Mouse (Mus musculus) liver, embryonic 11.5 days (tissue): ENCODE measurements around the gene Kdm2b. TPM values are rescaled to one million over a fixed set of nuclear protein-coding genes. Genes with fewer than 3 reads are reported as not detected.

Experiments used
- ATAC-seq: fragments of 200-750 bp; cut with Nextera tagmentation; replicated peaks from 2 replicates; pipeline ENCODE4 v1.8.0; 2017; ENCODE audit warnings: moderate number of reproducible peaks, mild to moderate bottlenecking, moderate TSS enrichment, moderate library complexity; ENCODE audit not compliant: low FRiP score
- DNase-seq: peaks from one replicate; pipeline ENCODE4 v3.0.0-alpha.2; 2017; ENCODE audit warnings: low spot score
- H3K27ac ChIP-seq: fragments of 300-500 bp; sonication (generic); 2 replicates; pipeline ENCODE4 v1.5.1; 2014; ENCODE audit warnings: mild to moderate bottlenecking, low read depth, low read length, control low read depth
- H3K27me3 ChIP-seq: fragments of 300-500 bp; sonication (generic); replicated peaks from 2 replicates; pipeline ENCODE4 v1.6.1; 2014; ENCODE audit warnings: low read length, mixed read lengths; ENCODE audit not compliant: control insufficient read depth, insufficient read depth
- H3K36me3 ChIP-seq: fragments of 300-500 bp; sonication (generic); 2 replicates; pipeline ENCODE4 v1.6.1; 2014; ENCODE audit warnings: mild to moderate bottlenecking, low read length, moderate library complexity, mixed read lengths; ENCODE audit not compliant: control insufficient read depth, insufficient read depth
- H3K4me1 ChIP-seq: fragments of 300-500 bp; sonication (generic); replicated peaks from 2 replicates; pipeline ENCODE4 v1.6.1; 2014; ENCODE audit warnings: low read length, mixed read lengths; ENCODE audit not compliant: control insufficient read depth, insufficient read depth
- H3K4me2 ChIP-seq: fragments of 300-500 bp; sonication (generic); 2 replicates; pipeline ENCODE4 v1.6.1; 2014; ENCODE audit warnings: mild to moderate bottlenecking, control low read depth, moderate library complexity
- H3K4me3 ChIP-seq: fragments of 300-500 bp; sonication (generic); 2 replicates; pipeline ENCODE4 v1.5.1; 2014; ENCODE audit warnings: low read depth, low read length, control low read depth
- H3K9ac ChIP-seq: fragments of 300-500 bp; sonication (generic); 2 replicates; pipeline ENCODE4 v1.6.1; 2014; ENCODE audit warnings: low read depth, low read length, control low read depth
- H3K9me3 ChIP-seq: fragments of 300-500 bp; sonication (generic); 2 replicates; pipeline ENCODE4 v1.6.1; 2016; ENCODE audit warnings: low read length, inconsistent platforms, mixed read lengths; ENCODE audit not compliant: control insufficient read depth
- WGBS: fragments of 180-500 bp; shearing (Covaris S2); extraction: QIAGEN DNeasy Blood & Tissue Kit; methylation state at CpG from one replicate; pipeline ENCODE4 v1.1.7; 2014; 5-methylcytosine and 5-hydroxymethylcytosine counted together
- polyA plus RNA-seq: library from polyadenylated mRNA; unstranded; fragments of >200 nt; fragmentation: Nextera tagmentation; extraction: Ambion mirVana; gene quantifications from 2 replicates; pipeline ENCODE4 v1.2.1, GENCODE M21; 2014

Gene Kdm2b
- polyA plus RNA-seq, 1 experiment from 2014 or later: 46.8 TPM

- H3K27ac ChIP-seq: no peak overlapping the region
- no peak overlapping the region for H3K9ac ChIP-seq
- H3K27me3 ChIP-seq: peaks cover 28% of the 10 kb centered on the region
- no peaks in the 10 kb centered on the region for H3K36me3 ChIP-seq
- peaks cover 9% of the 10 kb centered on the region for H3K4me1 ChIP-seq
- H3K4me3 ChIP-seq: no peak overlapping the region
- ATAC-seq (no peak), DNase-seq (no peak)
- WGBS: 52% methylated on average over 3 of the region's 3 CpGs
- H3K9me3 ChIP-seq: no peaks in the 10 kb centered on the region
- H3K4me2 ChIP-seq: no peak overlapping the region
Observed at GRCm38 (mm10) chr5:122956059-122956458, 33.6 kb downstream of the Kdm2b start.

- Histone ChIP-seq H3K4me1 (peaks cover 16% of the 10 kb centered on the region), H3K27me3 (peaks cover 35% of the 10 kb centered on the region), H3K4me3 (peak overlapping the region; percentile 47), H3K9me3 (no peaks in the 10 kb centered on the region), H3K36me3 (no peaks in the 10 kb centered on the region), H3K9ac (peak overlapping the region; percentile 53), H3K27ac (no peak overlapping the region), H3K4me2 (peak overlapping the region; percentile 69)
- ATAC-seq (no peak), DNase-seq (peak; percentile 43)
- 9% methylated on average over 58 of the region's 59 CpGs for WGBS
Observed at GRCm38 (mm10) chr5:122951913-122952641, 37.5 kb downstream of the Kdm2b start.

GRCm38 (mm10) chr5:122951056-122951912 is 38.3 kb downstream of the Kdm2b start:
- Histone ChIP-seq H3K9ac (peak overlapping the region; percentile 53), H3K9me3 (no peaks in the 10 kb centered on the region), H3K4me2 (peak overlapping the region; percentile 69), H3K4me3 (peak overlapping the region; percentile 47), H3K27me3 (peaks cover 35% of the 10 kb centered on the region), H3K27ac (no peak overlapping the region), H3K4me1 (peaks cover 16% of the 10 kb centered on the region), H3K36me3 (no peaks in the 10 kb centered on the region)
- DNase-seq (peak; percentile 49), ATAC-seq (no peak)
- 16% methylated on average over 30 of the region's 30 CpGs for WGBS

DNA sequence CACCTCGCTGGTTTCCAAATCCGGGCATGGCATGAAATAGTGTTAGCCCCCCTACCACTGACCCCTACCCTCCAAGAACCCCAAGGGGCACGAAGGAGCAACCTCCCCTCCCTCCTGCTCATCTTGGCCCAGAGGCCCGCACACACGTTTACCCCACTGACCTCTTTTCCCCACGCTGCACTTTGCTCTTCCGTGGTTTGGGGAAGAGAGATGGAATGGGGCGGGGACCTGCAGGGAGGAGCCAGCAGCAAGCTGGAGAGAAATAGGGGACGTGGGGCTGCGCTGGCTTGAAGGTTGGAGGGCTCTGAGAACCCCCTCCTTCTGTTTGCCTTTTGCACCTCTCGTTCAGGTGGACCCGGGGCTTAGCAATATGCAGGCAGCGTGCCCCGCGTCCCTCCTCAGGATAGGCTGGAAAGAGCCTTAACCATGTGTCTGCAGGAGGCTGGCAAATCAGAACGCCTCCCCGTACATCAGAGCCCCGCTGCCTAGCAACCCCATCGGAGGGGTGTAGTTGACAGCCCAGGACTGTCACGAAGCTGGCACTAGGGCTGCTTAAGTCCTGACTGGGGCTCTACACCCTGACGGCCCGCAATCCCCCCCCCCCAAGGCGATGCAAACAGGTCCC is 39.2 kb downstream of the Kdm2b start:
- Histone ChIP-seq H3K4me2 (peak overlapping the region; percentile 69), H3K36me3 (no peaks in the 10 kb centered on the region), H3K4me3 (no peak overlapping the region), H3K4me1 (peaks cover 16% of the 10 kb centered on the region), H3K27ac (no peak overlapping the region), H3K27me3 (peaks cover 35% of the 10 kb centered on the region), H3K9ac (no peak overlapping the region), H3K9me3 (no peaks in the 10 kb centered on the region)
- DNase-seq (no peak), ATAC-seq (no peak)
- 50% methylated on average over 23 of the region's 23 CpGs for WGBS

- H3K9ac ChIP-seq: no peak overlapping the region
- 62% methylated on average over 8 of the region's 8 CpGs for WGBS
- DNase-seq (no peak), ATAC-seq (no peak)
- peaks cover 35% of the 10 kb centered on the region for H3K27me3 ChIP-seq
- H3K9me3 ChIP-seq: no peaks in the 10 kb centered on the region
- no peak overlapping the region for H3K27ac ChIP-seq
- no peak overlapping the region for H3K4me3 ChIP-seq
- no peaks in the 10 kb centered on the region for H3K36me3 ChIP-seq
- H3K4me2 ChIP-seq: no peak overlapping the region
- H3K4me1 ChIP-seq: peaks cover 16% of the 10 kb centered on the region
Observed at GRCm38 (mm10) chr5:122949101-122949500, 40.5 kb downstream of the Kdm2b start.

DNA sequence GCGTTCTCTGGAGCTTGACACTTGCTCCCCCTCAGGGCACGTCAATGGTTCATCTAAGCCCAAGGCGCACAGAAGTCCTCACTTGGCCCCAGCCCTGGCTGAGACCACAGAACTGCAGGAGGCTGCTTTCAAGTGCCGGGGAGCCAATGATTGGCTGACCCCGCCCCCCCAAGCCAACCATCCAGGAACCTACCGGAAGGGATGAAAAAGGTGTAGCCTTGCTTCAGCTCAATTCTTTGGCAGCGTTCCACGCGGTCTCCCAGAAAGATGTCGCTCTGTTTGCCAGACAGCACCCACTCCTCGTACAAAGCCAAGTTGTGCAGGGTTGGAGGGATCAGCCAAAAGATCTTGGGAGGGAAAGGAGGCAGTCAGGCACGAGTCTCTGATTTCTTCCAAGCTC is 42.1 kb downstream of the Kdm2b start:
- ATAC-seq (no peak), DNase-seq (no peak)
- no peak overlapping the region for H3K9ac ChIP-seq
- H3K27ac ChIP-seq: no peak overlapping the region
- H3K36me3 ChIP-seq: no peaks in the 10 kb centered on the region
- peaks cover 16% of the 10 kb centered on the region for H3K4me1 ChIP-seq
- no peak overlapping the region for H3K4me2 ChIP-seq
- H3K27me3 ChIP-seq: peaks cover 20% of the 10 kb centered on the region
- no peak overlapping the region for H3K4me3 ChIP-seq
- H3K9me3 ChIP-seq: no peaks in the 10 kb centered on the region
- WGBS: 85% methylated on average over 12 of the region's 12 CpGs

DNA sequence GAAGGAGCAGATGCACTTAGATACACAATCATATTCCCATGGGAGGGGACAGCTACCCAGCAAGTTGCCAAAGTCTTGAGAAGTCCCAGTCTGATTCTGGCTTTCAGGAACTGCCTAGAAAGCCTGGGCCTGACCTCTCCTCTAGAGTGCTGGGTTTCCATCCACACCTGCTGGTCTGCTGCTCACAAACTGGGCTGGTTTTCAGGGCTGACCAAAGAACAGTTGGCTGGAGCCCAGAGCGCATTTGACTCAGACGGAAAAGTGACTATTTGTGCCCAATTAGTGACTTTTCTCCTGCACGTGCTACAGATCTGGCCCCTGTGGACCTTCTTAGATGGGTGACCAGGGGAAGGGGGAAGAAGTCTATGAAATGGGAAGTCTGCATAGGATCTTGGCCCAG is 50.9 kb downstream of the Kdm2b start:
- no peaks in the 10 kb centered on the region for H3K36me3 ChIP-seq
- H3K27ac ChIP-seq: no peak overlapping the region
- no peak overlapping the region for H3K9ac ChIP-seq
- no peak overlapping the region for H3K4me2 ChIP-seq
- no peaks in the 10 kb centered on the region for H3K27me3 ChIP-seq
- DNase-seq: no peak
- H3K9me3 ChIP-seq: no peaks in the 10 kb centered on the region
- H3K4me1 ChIP-seq: 0 out of 2 replicates have a peak, but pooled peaks cover 3% of the 10 kb centered on the region
- H3K4me3 ChIP-seq: no peak overlapping the region
- WGBS: 92% methylated on average over 3 of the region's 3 CpGs
- no peak for ATAC-seq

DNA sequence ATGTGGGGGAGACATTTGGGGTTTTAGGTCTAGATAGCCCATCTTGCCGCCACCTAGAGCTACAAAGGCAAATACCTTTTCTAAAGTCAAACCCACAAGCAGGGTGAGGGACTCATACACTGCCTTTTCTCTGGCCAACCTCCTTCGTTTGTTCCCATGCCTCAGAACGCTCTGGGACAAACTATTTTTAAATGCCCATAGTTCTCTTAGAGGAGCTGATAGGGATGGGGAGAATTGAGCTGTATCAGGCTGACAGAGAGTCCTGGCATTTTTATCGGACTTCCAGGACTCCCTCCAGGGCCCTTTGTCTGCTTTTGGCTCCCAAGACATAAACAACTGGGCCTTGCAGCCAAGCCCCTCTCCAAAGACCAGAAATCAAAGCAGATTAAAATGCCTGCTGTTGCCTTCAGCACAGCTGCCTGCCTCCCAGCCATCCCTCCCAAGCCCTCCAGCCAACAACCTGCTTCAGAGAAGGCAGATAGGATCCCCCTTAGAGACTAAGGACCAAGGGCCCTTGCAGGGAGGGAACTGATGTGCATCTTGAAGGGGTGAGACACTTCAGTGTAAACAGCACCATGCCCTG is 51.6 kb downstream of the Kdm2b start:
- H3K9ac ChIP-seq: no peak overlapping the region
- WGBS: 81% methylated on average over 4 of the region's 4 CpGs

More for the DNA sequence above, 51.6 kb downstream of the Kdm2b start:
- ATAC-seq (no peak), DNase-seq (no peak)
- 0 out of 2 replicates have a peak, but pooled peaks cover 3% of the 10 kb centered on the region for H3K4me1 ChIP-seq
- no peaks in the 10 kb centered on the region for H3K36me3 ChIP-seq
- H3K9me3 ChIP-seq: no peaks in the 10 kb centered on the region
- H3K4me2 ChIP-seq: no peak overlapping the region
- H3K4me3 ChIP-seq: no peak overlapping the region
- H3K27ac ChIP-seq: no peak overlapping the region
- no peaks in the 10 kb centered on the region for H3K27me3 ChIP-seq
